ENCODE assay signal across 13 mouse cellular contexts in the genomic region with DNA sequence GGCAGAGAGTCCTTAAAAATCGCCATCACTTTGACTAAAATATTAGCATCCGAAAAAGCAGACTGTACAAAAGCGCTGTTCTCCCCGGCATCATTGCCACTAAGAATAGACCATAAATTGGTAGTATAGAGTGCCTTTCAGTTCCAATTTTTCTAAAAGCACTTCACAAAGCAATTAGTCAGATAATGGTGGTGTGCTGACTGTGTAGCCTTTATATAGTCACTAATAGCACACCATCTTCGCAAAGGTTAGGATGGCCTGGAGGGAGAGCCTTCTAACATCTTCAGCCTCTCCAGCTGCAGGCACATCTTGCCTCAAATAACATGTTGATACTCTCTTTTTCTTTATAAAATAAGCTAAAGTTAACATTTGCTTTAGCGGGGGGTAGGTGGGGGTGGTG.
"Had no signal": no experiment of that assay in that cellular context is flagged by ENCODE, and none has a peak within 500 bp of the region (broad histone marks: within the 10 kb centered on the region; RNA-seq: fewer than 3 reads in every experiment).

No protein-coding gene starts in this region.

- DNase-seq: kidney, postnatal 36 days; lung, embryonic 14.5 days; lung, postnatal 10 days; lung, postnatal 4 days; right cerebral cortex, adult 18-20 months; right cerebral cortex, postnatal 25 days; thymus, postnatal 4 days had no signal

- H3K4me2 ChIP-seq: limb, embryonic 15.5 days; liver, embryonic 12.5 days; lung, embryonic 14.5 days; midbrain, embryonic 11.5 days; midbrain, embryonic 15.5 days; neural tube, embryonic 12.5 days had no signal

- H3K4me3 ChIP-seq: limb, embryonic 15.5 days; liver, embryonic 12.5 days; midbrain, embryonic 15.5 days; neural tube, embryonic 12.5 days had no signal

- H3K27ac ChIP-seq: kidney, postnatal 0 days; limb, embryonic 15.5 days; liver, embryonic 12.5 days; midbrain, embryonic 15.5 days; neural tube, embryonic 12.5 days had no signal

- H3K27me3 ChIP-seq: limb, embryonic 15.5 days; liver, embryonic 12.5 days; midbrain, embryonic 15.5 days; neural tube, embryonic 12.5 days had no signal

- ATAC-seq: liver, embryonic 12.5 days; midbrain, embryonic 15.5 days had no signal

- H3K9me3 ChIP-seq: limb, embryonic 15.5 days; liver, embryonic 12.5 days; midbrain, embryonic 15.5 days; neural tube, embryonic 12.5 days had no signal

- H3K36me3 ChIP-seq: limb, embryonic 15.5 days; liver, embryonic 12.5 days; midbrain, embryonic 15.5 days; neural tube, embryonic 12.5 days had no signal

- H3K9ac ChIP-seq: limb, embryonic 15.5 days; liver, embryonic 12.5 days; lung, embryonic 14.5 days; midbrain, embryonic 15.5 days; neural tube, embryonic 12.5 days had no signal

- H3K4me1 ChIP-seq: limb, embryonic 15.5 days; liver, embryonic 12.5 days; neural tube, embryonic 12.5 days had no signal
